Mouse (Mus musculus) embryonic facial prominence, embryonic 11.5 days (tissue): ENCODE measurements around the gene Gpr171. TPM values are rescaled to one million over a fixed set of nuclear protein-coding genes. Genes with fewer than 3 reads are reported as not detected.
A peak's percentile ranks its signal among the peaks of the same experiment; 100 is the strongest.
"Not testable (repeated sequence)": the region's sequence is repeated elsewhere in the genome, so short reads cannot be mapped to it uniquely, and the experiment has no call there.

Experiments used
- ATAC-seq: fragments of 200-750 bp; cut with Nextera tagmentation; replicated peaks from 2 replicates; pipeline ENCODE4 v1.8.0; 2017; ENCODE audit warnings: low read depth; ENCODE audit not compliant: insufficient number of reproducible peaks, low FRiP score, low TSS enrichment
- DNase-seq: peaks from one replicate; pipeline ENCODE4 v3.0.0-alpha.2; 2015; ENCODE audit warnings: low spot score
- H3K27ac ChIP-seq: fragments of 300-500 bp; sonication (generic); replicated peaks from 2 replicates; pipeline ENCODE4 v1.5.1; 2014; ENCODE audit warnings: mild to moderate bottlenecking, low read depth, low read length, control low read depth
- H3K27me3 ChIP-seq: fragments of 300-500 bp; sonication (generic); 2 replicates; pipeline ENCODE4 v1.6.1; 2014; ENCODE audit warnings: mild to moderate bottlenecking, low read length, moderate library complexity, mixed read lengths; ENCODE audit not compliant: control insufficient read depth, insufficient read depth
- H3K36me3 ChIP-seq: fragments of 300-500 bp; sonication (generic); replicated peaks from 2 replicates; pipeline ENCODE4 v1.6.1; 2014; ENCODE audit warnings: low read depth, mild to moderate bottlenecking, low read length, moderate library complexity, mixed read lengths; ENCODE audit not compliant: control insufficient read depth, insufficient read depth
- H3K4me1 ChIP-seq: fragments of 300-500 bp; sonication (generic); 2 replicates; pipeline ENCODE4 v1.6.1; 2014; ENCODE audit warnings: low read length, mixed read lengths; ENCODE audit not compliant: control insufficient read depth, insufficient read depth
- H3K4me2 ChIP-seq: fragments of 300-500 bp; sonication (generic); 2 replicates; pipeline ENCODE4 v1.6.1; 2014; ENCODE audit warnings: low read depth, mild to moderate bottlenecking, control low read depth, low read length, moderate library complexity
- H3K4me3 ChIP-seq: fragments of 300-500 bp; sonication (generic); 2 replicates; pipeline ENCODE4 v1.5.1; 2014; ENCODE audit warnings: low read depth, low read length, control low read depth
- H3K9ac ChIP-seq: fragments of 300-500 bp; sonication (generic); replicated peaks from 2 replicates; pipeline ENCODE4 v1.6.1; 2014; ENCODE audit warnings: mild to moderate bottlenecking, control low read depth, low read length
- H3K9me3 ChIP-seq: fragments of 300-500 bp; sonication (generic); replicated peaks from 2 replicates; pipeline ENCODE4 v1.6.1; 2016; ENCODE audit warnings: mild to moderate bottlenecking, low read length, inconsistent platforms, mixed read lengths; ENCODE audit not compliant: control insufficient read depth
- WGBS: fragments of 180-500 bp; shearing (Covaris S2); extraction: QIAGEN DNeasy Blood & Tissue Kit; methylation state at CpG from one replicate; pipeline ENCODE4 v1.1.7; 2014; 5-methylcytosine and 5-hydroxymethylcytosine counted together
- polyA plus RNA-seq: library from polyadenylated mRNA; unstranded; fragments of >200 nt; fragmentation: Nextera tagmentation; extraction: Ambion mirVana; gene quantifications from 2 replicates; pipeline ENCODE4 v1.2.1, GENCODE M21; 2014

The Gpr171 gene
- polyA plus RNA-seq, 1 experiment from 2014 or later, result 0.39 TPM

DNA sequence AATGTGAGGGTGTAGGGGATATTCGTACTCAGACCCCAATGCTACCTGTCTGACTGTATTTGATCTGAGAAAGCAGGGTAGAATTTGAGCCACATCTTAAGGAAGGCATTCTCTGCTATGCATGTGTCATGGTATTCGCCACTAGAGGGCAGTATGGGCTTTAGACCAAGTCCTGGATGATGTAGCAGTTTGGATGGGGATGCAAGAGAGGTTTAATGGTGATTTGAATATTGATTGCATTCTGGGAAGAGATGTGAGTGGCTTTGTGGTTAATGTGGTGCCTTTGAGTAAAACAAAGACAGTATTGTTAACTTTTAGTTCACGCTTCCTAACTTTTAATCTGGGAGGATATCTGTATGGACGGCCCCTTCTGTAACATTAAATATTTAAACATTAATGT is 22.3 kb downstream of the Gpr171 start:
- ATAC-seq, result 0 out of 2 replicates have a peak, but pooled peaks have one; percentile 14
- WGBS, result 40% methylated on average over 4 of the region's 4 CpGs
- no peaks in the 10 kb centered on the region for H3K27me3 ChIP-seq
- no peak overlapping the region for H3K4me3 ChIP-seq
- peaks cover 4% of the 10 kb centered on the region; the same call in 1 of the 2 replicates for H3K4me1 ChIP-seq
- no peak overlapping the region for H3K27ac ChIP-seq
- H3K4me2 ChIP-seq, result no peak overlapping the region
- H3K9ac ChIP-seq, result no peak overlapping the region
- H3K36me3 ChIP-seq, result no peaks in the 10 kb centered on the region
- H3K9me3 ChIP-seq, result no peaks in the 10 kb centered on the region
- peak; percentile 82 for DNase-seq

DNA sequence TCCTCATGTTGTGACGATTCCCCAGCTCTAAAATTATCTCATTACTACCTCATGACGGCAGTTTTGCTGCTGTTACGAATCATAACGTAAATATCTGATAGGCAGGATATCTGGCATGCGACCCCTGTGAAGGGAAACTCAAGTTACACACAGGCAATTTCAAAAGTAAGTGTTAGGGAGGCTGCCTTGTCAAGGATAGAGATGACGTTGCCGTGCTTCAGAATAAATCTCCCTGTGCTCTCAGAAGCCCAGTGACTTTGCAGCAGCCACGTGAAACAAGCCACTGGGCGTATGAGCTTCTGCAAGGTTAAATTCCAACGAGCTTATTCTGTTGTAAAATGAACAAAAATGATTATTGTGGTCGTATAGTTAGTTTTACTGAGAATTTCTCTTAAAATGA is 23.0 kb downstream of the Gpr171 start:
- Histone ChIP-seq H3K9me3 (no peaks in the 10 kb centered on the region), H3K36me3 (no peaks in the 10 kb centered on the region), H3K4me2 (no peak overlapping the region), H3K27ac (no peak overlapping the region), H3K4me3 (no peak overlapping the region), H3K27me3 (no peaks in the 10 kb centered on the region), H3K4me1 (peaks cover 4% of the 10 kb centered on the region; the same call in 1 of the 2 replicates), H3K9ac (no peak overlapping the region)
- DNase-seq (no peak), ATAC-seq (no peak)
- WGBS, result 63% methylated on average over 11 of the region's 11 CpGs

DNA sequence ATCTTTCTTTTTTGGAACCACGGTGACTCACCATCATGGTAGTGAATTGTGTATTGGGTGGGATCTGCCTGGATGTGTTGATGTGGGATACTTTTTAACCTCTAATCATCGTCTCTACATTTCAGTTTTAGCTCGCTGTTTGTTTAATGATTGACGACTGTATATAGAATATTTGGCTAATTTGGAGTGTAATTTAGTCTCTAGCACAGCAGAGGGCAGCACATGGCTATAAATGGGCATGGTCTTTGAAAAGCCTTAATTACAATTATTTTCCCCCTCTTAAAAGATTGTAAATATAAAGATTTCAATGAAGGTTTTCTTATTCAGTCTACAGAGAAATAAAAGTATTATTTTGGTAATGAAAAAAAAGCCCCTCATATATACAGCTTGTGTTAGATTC is 24.3 kb downstream of the Gpr171 start:
- H3K4me3 ChIP-seq, result no peak overlapping the region

DNA sequence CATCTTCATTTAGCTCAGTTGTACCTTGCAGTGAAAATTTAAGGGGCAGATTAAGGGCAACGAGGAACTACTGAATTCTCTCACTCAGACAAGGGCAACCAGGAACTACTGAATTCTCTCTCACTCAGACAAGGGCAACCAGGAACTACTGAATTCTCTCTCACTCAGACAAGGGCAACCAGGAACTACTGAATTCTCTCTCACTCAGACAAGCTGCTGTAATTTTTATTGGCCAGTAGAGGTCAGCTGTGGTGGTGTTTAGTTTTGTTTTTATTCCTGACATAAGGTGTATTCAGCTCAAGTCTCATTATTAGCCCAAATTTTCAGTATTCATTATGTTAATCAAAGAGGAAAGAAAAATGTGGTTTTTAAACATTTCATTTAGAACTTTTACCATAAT is 32.5 kb downstream of the Gpr171 start:
- not testable (repeated sequence) for H3K4me3 ChIP-seq, H3K4me2 ChIP-seq, H3K27ac ChIP-seq, H3K9ac ChIP-seq, DNase-seq, H3K36me3 ChIP-seq, ATAC-seq, H3K4me1 ChIP-seq, H3K9me3 ChIP-seq, H3K27me3 ChIP-seq
- 79% methylated on average over 1 of the region's 1 CpGs for WGBS

More for the DNA sequence above, 24.3 kb downstream of the Gpr171 start:
- H3K4me1 ChIP-seq, result peaks cover 4% of the 10 kb centered on the region; the same call in 1 of the 2 replicates
- H3K9me3 ChIP-seq, result no peaks in the 10 kb centered on the region
- no peaks in the 10 kb centered on the region for H3K27me3 ChIP-seq
- ATAC-seq (no peak), DNase-seq (peak; percentile 38)
- no peak overlapping the region for H3K27ac ChIP-seq
- H3K4me2 ChIP-seq, result no peak overlapping the region
- no peaks in the 10 kb centered on the region for H3K36me3 ChIP-seq
- H3K9ac ChIP-seq, result no peak overlapping the region
- 58% methylated on average over 4 of the region's 4 CpGs for WGBS

DNA sequence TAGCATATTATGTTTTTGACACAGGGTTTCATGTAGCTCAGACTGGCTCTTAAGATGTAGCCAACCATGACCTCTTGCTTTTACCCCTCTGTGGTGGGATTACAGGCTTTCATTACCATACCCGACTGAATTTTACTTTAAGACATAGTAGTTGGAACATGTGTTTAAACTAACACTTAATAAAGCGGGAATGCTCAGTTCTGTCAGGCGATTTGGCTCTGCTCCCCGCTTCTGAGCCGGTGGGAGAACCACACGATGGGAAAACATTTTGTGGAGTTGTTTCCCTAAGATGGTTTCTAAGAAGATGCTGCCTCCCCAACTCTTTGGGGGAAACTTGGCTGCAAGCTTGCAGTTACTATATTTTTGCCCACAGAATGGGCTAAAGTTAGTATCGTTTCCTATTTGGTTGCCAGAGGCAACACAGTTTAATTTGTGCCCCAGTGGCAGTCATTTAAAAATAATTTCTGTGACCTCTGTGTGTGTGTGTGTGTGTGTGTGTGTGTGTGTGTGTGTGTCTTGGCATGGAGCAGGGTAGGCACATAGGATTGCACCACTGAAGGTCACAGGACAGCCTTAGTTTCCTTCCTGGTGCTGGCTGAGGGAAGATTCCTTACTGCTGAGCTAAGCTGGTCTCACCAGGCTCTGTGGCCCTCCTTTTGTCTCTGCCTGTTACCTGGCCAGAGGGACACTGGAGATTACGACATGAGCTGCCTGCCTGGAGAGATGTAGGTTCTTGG is 34.9 kb downstream of the Gpr171 start:
- no peak overlapping the region for H3K27ac ChIP-seq
- no peaks in the 10 kb centered on the region for H3K36me3 ChIP-seq
- DNase-seq (no peak), ATAC-seq (no peak)
- H3K4me2 ChIP-seq, result no peak overlapping the region
- 78% methylated on average over 8 of the region's 8 CpGs for WGBS
- no peaks in the 10 kb centered on the region for H3K27me3 ChIP-seq
- no peak overlapping the region for H3K9ac ChIP-seq
- H3K4me1 ChIP-seq, result no peaks in the 10 kb centered on the region
- H3K4me3 ChIP-seq, result no peak overlapping the region
- no peaks in the 10 kb centered on the region for H3K9me3 ChIP-seq

DNA sequence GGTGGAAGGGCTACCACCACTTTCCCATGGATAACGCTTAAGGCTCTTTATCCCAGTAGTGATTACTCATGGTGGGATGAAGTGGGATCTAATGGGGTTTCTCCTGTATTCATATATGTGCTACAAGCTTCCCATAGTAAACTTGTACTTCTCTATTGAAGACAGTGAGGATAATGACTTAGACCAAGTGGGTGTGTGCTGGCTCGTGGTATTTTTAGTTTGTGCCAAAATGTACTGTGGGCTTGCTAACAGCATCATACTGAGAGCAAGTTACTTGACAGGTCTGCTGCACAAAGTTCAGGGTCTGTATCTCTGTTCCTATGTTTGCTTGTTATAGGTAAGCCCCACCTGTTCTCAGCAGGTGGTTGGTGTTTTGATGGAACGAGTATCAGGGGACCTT is 35.7 kb downstream of the Gpr171 start:
- 87% methylated on average over 3 of the region's 3 CpGs for WGBS
- Histone ChIP-seq H3K36me3 (no peaks in the 10 kb centered on the region), H3K9ac (no peak overlapping the region), H3K4me2 (no peak overlapping the region), H3K4me1 (no peaks in the 10 kb centered on the region), H3K4me3 (no peak overlapping the region), H3K9me3 (no peaks in the 10 kb centered on the region), H3K27ac (no peak overlapping the region), H3K27me3 (no peaks in the 10 kb centered on the region)
- ATAC-seq (no peak), DNase-seq (no peak)

DNA sequence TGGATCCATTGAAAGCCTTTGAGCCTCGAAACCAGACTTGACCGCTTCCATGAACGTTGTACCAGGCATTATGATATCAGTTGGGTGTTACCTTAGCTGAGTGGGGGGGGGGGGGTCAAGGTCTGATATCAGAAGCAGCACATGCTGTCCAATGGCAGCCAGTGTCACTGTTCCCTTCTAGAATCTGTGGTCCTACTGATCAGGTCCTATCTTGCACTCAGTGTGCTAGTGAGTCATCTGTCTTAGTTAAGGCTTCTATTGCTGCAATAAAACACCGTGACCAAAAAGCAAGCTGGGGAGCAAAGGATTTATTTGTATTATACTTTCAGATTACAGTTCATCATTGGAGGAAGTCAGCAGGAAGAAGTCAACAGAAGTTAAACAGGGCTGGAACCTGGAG is 38.2 kb downstream of the Gpr171 start:
- ATAC-seq (no peak), DNase-seq (no peak)
- no peaks in the 10 kb centered on the region for H3K9me3 ChIP-seq
- WGBS, result 92% methylated on average over 4 of the region's 4 CpGs
- H3K27ac ChIP-seq, result no peak overlapping the region
- H3K9ac ChIP-seq, result no peak overlapping the region
- no peaks in the 10 kb centered on the region for H3K36me3 ChIP-seq
- no peak overlapping the region for H3K4me3 ChIP-seq
- no peak overlapping the region for H3K4me2 ChIP-seq
- H3K27me3 ChIP-seq, result no peaks in the 10 kb centered on the region
- no peaks in the 10 kb centered on the region; the same call in 1 of the 2 replicates for H3K4me1 ChIP-seq

DNA sequence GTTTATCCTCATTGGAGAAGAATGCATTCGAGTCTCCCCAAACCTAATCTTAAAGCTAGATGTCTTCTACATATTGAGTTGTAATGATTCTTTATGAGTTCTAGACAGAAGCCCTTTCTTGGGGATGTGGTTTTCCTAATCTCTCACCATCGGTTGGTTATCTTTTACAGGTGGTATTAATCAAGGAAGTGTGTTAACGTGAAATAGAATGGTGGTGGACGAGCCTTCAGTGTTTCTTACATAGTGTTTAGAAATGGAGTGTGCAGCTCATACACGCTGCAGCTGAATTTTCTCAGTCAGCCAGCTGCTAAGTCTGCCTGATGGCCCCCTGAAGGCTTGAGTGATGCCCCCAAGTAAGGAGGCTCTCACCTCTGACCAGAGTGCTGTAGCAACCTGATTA is 39.5 kb downstream of the Gpr171 start:
- H3K4me1 ChIP-seq, result no peaks in the 10 kb centered on the region; the same call in 1 of the 2 replicates
- no peaks in the 10 kb centered on the region for H3K36me3 ChIP-seq
- H3K27me3 ChIP-seq, result no peaks in the 10 kb centered on the region
- H3K4me2 ChIP-seq, result no peak overlapping the region
- no peak for DNase-seq
- ATAC-seq, result no peak
- H3K27ac ChIP-seq, result no peak overlapping the region
- H3K4me3 ChIP-seq, result no peak overlapping the region
- WGBS, result 46% methylated on average over 5 of the region's 5 CpGs
- H3K9ac ChIP-seq, result no peak overlapping the region
- no peaks in the 10 kb centered on the region for H3K9me3 ChIP-seq
